Mouse (Mus musculus) thymus, postnatal 10 days (tissue): ENCODE data around the gene Myt1.
"Not testable (repeated sequence)": the region's sequence is repeated elsewhere in the genome, so short reads cannot be mapped to it uniquely, and the experiment has no call there.

Experiments
- DNase-seq, 2 experiments: peaks; one replicate each; pipeline ENCODE4 v3.0.0; 2021; ENCODE audit warnings: low spot score in 2 of 2

The Myt1 gene

GRCm38 (mm10) chr2:181781421-181781820 is 18.3 kb downstream of the Myt1 start:
- no peak for DNase-seq

GRCm38 (mm10) chr2:181787852-181788251 is 24.7 kb downstream of the Myt1 start:
- no peak for DNase-seq

- no peak for DNase-seq
These were observed 26.3 kb downstream of the Myt1 start for GRCm38 (mm10) chr2:181789396-181789795.

- DNase-seq, result not testable (repeated sequence)
These were observed 30.1 kb downstream of the Myt1 start for GRCm38 (mm10) chr2:181793186-181793585.

- no peak for DNase-seq
These were observed 32.6 kb downstream of the Myt1 start for GRCm38 (mm10) chr2:181795641-181796130.

GRCm38 (mm10) chr2:181797672-181798071 is 34.5 kb downstream of the Myt1 start:
- no peak for DNase-seq

GRCm38 (mm10) chr2:181829032-181829650 is 66.0 kb downstream of the Myt1 start:
- DNase-seq, result no peak

GRCm38 (mm10) chr2:181832745-181833144 is 69.6 kb downstream of the Myt1 start:
- no peak for DNase-seq

GRCm38 (mm10) chr2:181837372-181838292 is 74.5 kb downstream of the Myt1 start, which contains the start of gene Pcmtd2:
Gene Pcmtd2 (plus strand): TSS chr2:181837854.
- peak; percentile 83 to 90 for DNase-seq

- peak in 1 of 2 experiments; percentile 4 for DNase-seq
These were observed 75.2 kb downstream of the Myt1 start for GRCm38 (mm10) chr2:181838293-181838680.

- DNase-seq, result no peak
These were observed 82.7 kb downstream of the Myt1 start for GRCm38 (mm10) chr2:181845709-181846394.

- peak; percentile 86 to 88 for DNase-seq
These were observed 100.8 kb downstream of the Myt1 start, which contains the start of gene Polr3k for GRCm38 (mm10) chr2:181863791-181864535. Gene Polr3k (plus strand): TSS chr2:181864337.

- DNase-seq, result no peak
These were observed 101.4 kb downstream of the Myt1 start for GRCm38 (mm10) chr2:181864536-181864860.

GRCm38 (mm10) chr2:181866931-181867330 is 103.8 kb downstream of the Myt1 start:
- DNase-seq, result peak; percentile 27 to 62

GRCm38 (mm10) chr2:181871039-181871438 is 107.9 kb downstream of the Myt1 start:
- no peak for DNase-seq
